Mouse (Mus musculus) urinary bladder, postnatal 10 days (tissue): ENCODE measurements around the gene Olfr697.
"Not testable (repeated sequence)": the region's sequence is repeated elsewhere in the genome, so short reads cannot be mapped to it uniquely, and the experiment has no call there.

ENCODE experiments used
- DNase-seq: peaks from one replicate; pipeline ENCODE4 v3.0.0; 2022; ENCODE audit warnings: low spot score

Gene Olfr697

GRCm38 (mm10) chr7:106742343-106742742, at the start of gene Olfr697:
Gene Olfr697, minus strand, starts transcription at chr7:106742443.
- DNase-seq, result no peak

DNA sequence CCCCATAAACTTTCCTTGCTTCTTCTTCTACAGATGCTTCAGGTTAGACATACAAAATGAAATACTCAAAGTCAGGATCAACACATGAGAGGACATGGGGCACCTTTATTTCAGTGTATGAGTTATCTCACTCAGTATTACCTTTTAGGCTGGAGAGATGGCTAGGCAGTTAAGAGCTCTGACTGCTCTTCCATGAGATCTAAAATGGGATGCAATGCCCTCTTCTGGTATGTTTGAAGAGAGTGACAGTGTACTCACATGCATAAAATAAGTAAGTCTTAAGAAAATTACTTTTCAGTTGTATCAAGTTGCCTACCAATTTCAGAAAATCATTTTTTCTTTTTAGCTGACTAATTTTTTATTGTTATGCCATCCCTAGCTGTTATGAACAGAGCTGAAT, 46.1 kb upstream of the Olfr697 start:
- DNase-seq, result no peak

DNA sequence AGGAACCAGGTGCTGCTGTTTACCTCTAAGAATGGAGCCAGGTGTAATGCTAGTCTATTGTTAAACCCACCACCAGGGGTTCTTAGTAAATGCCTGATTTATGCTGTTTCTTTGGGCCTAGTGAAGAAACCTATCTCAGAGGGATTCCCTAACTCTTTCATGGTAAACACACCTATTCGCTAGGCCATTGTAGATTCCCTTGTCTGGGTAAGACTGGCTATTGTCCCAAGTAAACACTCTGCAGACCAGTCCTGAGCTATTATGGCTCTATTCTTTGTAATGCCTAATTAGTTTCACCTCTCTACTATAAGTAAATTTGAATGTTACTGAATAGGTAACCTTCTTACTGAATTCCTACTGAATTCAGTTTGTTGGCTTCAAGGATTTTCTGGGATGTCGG, 18.8 kb upstream of the Olfr697 start:
- not testable (repeated sequence) for DNase-seq

DNA sequence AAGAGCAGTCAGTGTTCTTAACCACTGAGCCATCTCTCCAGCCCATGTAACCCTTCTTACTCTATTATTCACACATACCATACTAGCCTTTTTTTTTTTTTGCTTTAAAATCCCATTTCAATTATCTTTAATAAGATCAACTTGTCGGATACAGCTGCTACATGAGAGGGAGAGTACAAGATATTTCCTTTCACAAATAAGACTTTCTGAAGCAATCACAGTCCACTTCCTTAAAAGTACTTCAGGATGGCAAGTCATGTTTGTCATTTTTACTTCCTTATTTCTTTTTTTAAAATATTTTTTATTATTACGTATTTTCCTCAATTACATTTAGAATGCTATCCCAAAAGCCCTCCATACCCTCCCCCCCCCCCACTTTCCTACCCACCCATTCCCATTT, 16.6 kb upstream of the Olfr697 start:
- no peak for DNase-seq

GRCm38 (mm10) chr7:106755297-106755696, 13.1 kb upstream of the Olfr697 start, which contains the start of gene Olfr698:
Gene Olfr698, minus strand, starts transcription at chr7:106755397.
- DNase-seq, result no peak

GRCm38 (mm10) chr7:106745811-106746210, 3.6 kb upstream of the Olfr697 start:
- DNase-seq, result no peak

GRCm38 (mm10) chr7:106737028-106737427, 5.2 kb downstream of the Olfr697 start:
- no peak for DNase-seq

DNA sequence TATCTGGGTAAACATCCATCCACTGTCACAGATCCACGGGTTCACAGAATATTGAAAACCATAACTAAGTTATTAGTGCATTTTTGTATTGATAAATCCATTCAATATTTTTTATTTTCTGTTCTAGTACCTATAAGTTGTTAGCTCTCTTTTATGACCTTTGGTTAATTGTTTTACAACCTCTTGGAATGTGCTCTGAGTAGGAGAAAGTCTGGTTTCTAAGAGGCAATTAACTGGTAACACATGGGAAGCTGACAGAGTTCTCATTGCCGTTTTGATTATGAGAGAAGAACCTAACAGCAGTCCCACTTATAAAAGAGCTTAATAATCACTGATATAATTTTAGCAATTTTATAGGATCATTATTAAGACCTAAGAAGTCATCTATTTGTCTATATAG, 8.5 kb downstream of the Olfr697 start:
- DNase-seq, result no peak

- not testable (repeated sequence) for DNase-seq
Measured at GRCm38 (mm10) chr7:106725654-106726053, 16.6 kb downstream of the Olfr697 start.

GRCm38 (mm10) chr7:106716296-106716695, 25.9 kb downstream of the Olfr697 start, which contains the start of gene Olfr695:
Gene Olfr695, minus strand, starts transcription at chr7:106716396.
- no peak for DNase-seq

DNA sequence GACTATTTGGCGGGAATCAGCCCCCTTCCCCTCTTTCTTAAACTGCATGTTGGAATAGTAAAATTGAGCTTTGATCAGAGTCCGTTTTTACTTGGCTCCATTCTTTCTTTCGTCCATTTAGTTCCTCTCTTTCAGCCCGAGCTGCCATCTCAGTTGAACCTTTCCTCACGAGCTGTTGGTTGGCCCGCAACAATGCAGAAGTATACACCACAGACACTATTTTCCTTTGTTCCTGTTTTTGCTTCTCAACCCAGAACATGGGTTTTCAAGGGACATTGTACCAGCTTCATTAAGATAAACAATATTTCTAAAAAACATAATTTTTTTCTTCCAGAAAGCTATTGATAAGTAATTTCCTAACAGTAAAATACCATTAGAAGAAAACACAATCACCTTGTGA, 30.8 kb downstream of the Olfr697 start:
- no peak for DNase-seq

DNA sequence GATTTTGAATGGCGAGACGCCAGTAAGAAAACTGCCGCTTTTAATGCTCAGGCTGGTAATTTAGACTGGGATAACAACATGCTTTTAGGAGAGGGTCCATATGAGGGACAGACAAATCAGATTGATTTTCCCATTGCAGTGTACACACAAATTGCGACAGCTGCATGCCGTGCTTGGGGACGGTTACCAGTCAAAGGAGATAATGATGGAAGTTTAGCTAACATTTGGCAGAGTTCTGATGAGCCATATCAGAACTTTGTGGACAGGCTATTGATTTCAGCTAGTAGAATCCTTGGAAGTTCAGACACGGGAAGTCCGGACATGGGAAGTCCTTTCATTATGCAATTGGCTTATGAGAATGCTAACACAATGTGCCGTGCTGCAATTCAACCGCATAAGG, 34.5 kb downstream of the Olfr697 start:
- not testable (repeated sequence) for DNase-seq

DNA sequence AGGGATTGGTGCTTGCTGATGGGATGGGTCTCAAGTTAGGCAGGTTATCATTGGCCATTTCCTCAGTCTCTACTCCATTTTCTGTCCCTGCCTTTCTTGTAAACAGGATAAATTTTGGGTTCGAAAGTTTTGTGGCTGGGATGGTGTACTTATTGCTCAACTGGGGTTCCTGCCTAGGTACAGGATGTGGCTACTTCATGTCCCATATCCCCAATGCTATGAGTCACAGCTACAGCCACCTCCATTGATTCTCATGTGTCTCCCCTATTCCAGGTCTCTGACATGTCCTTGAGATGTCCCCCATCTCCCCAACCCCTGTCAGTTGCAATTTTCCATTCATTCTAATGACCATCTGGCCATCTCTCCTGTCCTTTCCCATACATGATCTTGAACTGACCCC, 45.4 kb downstream of the Olfr697 start:
- DNase-seq, result no peak

DNA sequence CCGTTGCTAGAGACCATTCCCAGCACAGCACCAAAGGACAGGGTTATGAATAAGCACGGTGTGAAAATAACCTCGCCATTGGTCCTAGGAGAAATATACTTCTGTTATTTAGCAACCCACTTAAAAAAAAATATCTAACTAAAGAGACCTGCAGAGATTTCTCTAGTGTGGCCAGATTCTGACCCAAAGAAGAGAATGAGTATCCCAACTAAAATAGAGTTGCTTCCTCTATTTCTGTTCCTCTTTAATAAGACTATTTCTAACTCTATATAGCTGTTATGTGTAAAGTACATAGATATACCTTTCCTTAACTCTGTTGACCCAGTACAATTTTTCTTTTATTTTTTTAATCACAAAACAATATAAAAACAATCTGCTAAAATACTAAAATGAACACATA, 49.3 kb downstream of the Olfr697 start:
- no peak for DNase-seq

DNA sequence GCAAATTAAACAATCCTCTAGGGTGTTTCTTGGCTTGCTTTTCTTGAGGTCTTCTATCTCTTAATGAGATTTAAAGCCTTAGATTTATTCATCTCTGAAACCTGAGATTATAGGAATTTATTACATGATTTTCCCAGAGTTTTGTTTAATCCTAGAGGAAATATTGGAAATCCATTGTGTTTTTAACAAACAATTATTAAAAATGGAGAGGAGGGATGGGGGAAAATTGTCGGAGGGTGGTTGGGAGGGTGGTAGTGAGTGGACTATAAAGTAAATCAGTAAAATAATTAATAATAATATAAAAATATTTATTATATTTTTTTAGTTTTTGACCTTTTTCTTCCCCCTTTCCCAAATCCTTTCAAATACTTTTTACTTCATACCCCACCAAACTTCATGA, 50.5 kb downstream of the Olfr697 start, which contains the start of gene Olfr694:
Gene Olfr694, minus strand, starts transcription at position 101 of the 400 bp plus-strand sequence.
- DNase-seq, result no peak
